Mouse (Mus musculus) ES-CJ7 (cell line): Measurements from ENCODE around the gene Cma2.
"Not testable (repeated sequence)": the region's sequence is repeated elsewhere in the genome, so short reads cannot be mapped to it uniquely, and the experiment has no call there.

Source experiments
- DNase-seq: peaks from one replicate; pipeline ENCODE4 v3.0.0; 2011; ENCODE audit warnings: low read depth, low spot score

Gene Cma2

DNA sequence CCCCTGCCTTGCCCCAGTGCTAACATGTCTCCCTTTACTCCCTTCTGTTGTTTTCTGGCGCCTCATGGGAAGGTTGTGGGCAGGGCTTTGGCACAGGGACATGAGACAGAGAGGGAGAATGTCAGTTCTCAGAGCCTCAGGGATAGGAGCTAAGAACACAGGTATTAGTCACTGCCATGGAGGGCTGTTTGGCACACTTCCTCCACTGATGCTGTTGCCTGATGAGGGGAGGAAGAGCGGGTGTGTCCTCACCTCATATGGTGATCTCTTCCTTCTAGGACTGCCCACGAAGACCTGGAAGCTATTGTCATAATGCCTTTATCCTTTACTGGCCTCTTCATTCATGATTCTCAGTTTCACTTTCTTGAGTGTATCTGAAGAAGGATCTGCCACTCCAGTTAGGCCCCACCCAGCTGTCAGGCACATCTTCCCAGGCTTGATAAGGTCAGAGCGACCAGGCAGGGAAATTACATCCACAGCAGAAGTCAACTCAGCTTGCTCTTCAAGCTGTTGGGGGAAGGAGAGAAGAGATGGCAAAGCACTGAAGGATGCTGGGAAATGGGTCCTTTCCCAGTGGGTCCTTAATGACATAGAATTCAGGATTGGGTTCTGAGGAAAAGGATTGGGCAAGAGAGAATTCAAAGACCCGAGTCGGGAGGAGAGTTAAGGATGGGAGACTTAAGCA is at the start of gene Cma2:
TSS of gene Cma2 (plus strand) at position 635 of the 685 bp plus-strand sequence.
- no peak for DNase-seq

DNA sequence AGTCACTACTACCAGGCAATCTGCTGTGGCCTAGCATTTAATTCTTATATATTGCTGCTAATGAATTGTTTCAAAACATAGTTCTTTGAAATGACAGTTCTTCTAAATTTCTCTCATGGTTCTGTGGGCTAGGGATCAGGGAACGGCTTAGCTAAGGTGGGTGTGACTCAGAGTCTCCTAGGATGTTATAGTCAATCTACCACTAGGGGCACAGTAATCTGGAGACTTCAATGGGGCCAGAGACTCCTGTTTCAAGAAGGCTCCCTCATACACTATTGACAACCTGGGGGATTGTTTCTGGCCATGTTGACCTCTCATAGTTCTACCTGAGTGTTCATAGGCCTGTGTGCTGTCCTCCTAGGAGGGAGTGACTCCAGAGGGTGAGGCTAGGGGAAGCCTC is 45.3 kb upstream of the Cma2 start:
- DNase-seq, result peak; percentile 49

DNA sequence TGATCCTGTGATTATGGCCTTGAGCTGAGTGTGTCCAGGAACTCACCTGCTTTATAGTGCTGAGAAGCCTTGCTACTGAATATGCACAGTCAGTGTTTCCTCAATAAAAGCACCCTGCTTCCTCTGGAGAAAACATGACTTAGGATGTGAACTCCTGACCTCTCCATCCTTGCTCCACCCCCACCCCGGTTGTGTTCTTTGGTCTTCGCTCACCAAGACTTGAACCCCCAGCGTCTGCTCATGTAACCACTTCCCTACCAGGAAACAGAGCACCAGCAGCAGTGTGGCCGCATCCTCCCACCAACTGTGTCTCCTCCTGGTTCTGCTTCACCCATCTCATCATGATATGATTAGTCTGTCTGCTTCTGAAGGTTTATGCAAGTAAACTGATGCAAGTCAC is 37.4 kb upstream of the Cma2 start:
- DNase-seq, result peak; percentile 47

DNA sequence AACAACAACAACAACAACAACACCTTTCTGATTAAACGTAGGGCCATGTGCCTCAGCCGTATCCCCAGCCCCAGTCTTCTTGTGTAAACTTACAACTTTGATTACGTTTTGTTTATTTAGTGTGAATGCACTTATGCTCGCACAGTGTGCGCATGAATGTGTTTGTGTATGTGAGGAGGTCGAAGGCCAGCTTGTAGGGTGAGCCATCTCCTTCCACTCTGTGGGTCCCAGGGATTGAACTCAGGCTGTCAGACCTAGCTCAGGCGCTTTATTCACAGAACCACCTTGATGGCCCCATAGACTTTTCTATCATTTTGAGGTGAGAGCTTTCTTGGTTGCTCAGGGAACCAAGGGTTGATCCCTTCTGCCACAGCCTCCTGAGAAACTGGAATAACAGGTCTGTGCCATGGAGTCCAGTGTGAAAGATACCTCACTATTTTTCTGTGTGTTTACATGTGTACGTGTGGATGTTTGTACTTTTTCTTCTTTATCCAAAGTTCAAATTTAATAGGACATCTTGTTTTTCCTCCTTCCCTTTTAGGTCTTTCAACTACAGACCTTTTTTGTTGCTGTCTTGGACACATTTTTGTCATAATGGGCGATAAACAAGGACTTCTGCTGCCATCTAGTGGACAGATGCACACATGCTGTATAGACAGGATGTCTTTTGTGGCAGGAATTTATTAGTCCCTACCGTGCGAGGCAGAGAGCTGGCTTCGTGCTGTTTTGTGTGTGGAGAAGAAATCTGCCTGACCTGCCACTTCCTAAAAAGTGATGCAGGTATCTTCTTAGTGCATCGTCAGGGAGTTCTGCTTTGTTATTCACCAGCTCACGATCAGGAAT is 32.3 kb upstream of the Cma2 start:
- DNase-seq, result peak; percentile 92

DNA sequence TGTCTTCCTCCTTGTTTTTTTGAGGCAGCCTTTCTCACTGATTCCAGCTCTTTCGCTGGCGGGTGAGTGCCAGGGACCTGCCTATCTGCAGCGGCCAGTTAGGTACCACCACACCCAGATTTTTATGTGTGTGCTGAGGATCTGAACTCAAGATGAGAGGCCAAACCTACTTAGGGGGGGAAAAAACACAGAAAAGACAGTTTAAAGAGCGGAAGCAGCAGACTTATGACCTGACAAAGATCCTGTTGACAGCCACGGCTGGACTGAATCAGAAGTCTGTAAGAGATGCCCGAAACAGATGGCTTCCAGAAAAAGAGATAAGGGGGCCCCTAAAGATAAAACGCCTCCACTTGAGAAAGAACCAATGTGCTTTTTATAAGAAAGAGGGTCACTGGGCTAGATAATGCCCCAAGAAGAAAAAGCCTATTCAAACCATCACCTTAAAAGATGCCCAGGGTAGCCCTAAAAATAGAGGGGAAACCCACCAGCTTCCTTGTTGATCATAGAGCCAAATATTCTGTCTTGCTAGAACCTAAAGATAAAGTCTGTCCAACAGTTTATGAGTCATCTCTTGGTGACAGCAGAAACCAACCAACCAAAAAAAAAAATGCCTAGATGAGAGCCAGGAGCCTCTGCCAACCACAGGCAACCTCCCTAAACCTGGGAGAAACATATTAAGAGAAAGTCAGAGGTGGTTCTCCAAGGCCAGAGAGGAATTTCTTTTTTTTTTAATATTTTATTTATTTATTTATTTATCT is 28.1 kb upstream of the Cma2 start:
- DNase-seq, result no peak

DNA sequence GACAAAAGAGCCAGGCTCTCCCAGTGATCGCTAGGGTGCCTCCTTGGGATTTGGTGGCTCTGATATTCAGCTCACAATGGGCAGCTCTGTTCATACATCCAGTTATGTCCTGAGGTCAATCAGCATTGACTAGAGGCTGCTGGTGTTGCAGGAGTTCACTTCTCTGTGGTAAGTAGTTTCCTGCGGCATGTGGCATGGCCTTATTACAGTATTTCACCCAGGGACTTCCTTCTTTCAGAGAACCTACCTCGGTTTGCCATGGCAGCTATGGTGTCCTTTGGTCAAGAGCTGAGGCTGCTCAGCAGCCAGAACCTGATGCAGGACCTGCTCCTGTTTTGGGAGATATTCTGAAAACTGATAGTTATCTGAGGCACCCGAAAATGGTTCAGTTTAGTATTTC is 23.9 kb upstream of the Cma2 start:
- DNase-seq, result no peak

DNA sequence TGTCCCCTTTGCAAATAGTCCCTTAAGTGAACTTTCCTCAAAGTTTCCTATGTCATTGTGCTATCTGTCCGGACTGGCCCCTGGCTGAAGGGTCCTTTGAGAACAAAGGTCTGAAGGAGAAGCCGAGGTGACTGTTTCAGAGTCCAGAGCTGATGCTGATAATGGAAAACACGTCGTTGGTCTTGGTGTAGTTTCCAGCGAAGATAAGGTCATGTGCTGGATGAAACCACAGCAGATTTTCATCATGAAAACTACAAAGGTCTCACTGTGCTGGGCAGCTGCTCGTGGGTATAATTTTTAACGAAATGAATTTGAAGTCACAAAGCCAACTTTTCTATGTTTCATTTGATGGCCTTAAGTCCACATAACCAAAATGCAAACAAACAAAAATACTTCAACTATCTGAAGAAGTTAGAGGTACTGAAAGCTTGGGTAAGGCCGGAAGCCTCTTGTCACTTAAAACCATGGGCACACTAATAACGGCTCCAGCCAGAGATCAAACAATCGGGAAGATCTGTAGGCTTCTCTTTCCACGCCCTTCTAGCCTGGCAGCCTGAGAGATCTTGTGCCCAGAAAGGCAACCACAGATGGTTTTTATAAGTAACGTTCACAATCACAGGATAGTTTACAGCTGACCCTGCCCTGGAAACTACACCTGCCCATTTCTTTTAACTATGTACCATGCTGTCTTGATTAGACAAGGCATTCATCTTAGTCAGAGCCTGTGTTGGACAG is 21.4 kb upstream of the Cma2 start:
- no peak for DNase-seq

DNA sequence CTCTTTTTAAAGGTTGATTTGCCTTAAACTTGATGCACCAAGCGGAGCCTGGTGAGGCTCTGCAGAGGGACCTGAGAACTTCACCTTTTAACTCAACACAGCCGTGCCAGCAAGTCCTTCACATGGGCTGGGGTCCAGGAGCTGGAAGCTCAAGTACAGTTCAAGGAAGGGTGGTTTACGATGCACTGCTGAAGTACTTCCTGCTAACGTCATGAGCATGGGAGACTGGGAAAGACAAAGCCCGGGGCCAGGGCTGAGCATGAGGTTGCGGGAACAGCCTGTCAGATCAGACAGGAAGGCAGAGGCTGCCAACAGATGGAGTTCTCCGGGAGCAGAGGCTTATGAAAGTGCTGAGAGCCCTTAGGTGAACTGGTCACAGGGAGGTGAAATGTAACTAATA is 17.2 kb upstream of the Cma2 start:
- DNase-seq, result no peak

DNA sequence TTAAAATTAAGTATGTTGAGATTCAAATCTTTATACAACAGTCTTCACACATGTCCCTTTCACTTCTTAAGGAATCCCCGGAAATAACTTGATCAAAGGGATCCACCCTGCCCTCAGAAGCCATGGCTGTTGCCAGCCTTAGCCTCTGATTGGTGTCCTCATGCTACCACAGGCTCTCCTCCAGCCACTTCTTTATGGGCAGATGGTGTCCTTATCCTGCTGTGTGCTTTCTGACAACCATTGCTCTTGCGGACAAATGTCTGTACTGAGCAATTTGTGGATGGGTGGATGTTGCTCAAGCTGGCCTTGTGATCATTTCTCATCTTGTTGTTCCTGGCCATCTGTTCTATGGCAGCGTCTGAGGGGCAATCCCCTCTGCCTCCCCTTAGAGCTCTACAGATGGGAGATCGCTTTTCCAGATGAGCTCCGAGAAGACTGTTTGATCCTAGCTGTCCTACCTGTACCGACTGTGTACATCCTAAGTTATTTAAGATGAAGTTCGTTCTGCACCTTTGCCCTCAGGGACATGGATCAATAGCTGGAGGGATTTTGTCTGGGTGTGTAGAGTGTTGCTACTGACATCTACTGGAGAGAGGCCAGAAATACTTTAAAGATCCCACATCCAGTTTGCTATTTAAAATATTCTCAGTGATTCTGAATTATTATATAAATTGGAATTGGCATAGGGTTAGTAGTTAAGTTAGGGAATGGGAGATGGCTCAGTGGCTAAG is 10.5 kb upstream of the Cma2 start:
- no peak for DNase-seq

DNA sequence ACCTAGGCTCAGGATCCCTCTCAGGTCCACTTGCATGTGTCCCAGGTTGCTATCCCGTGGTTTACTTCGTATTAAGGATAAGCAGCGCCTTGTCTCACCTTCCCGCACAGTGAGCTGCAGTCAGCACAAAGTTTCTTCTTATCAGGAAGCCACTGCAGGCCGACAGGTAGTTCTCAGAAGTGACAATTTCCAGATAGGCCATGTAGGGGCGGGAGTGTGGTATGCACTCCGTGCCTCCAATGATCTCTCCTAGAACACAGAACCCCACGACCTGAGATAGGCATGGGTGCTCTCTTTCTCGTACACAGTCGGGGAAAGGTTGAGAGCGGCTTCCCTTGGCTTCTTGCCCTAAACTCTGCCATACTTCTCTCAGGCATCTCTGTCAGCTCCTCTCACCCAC is 7.2 kb upstream of the Cma2 start:
- DNase-seq, result no peak

DNA sequence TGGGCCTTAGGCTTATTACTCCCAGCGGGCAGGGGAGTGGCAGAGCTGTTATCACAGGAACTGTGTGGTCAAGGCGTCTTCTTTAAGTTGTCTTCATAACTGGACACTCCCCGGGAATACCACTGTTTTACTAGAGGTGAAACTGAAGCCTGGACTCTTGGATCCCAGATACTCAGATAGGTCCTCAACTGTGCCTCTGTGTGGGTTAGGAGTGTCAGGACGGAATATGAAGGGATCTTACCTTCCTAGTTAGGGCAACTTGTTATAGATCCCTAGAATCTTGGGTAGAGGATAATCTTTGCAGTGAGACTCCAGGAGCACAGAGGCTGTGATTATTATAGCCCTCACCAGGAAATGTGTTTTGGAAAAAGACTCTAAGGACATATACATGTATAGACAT is 6.2 kb upstream of the Cma2 start, which contains the start of gene Cma1:
TSS of gene Cma1 (minus strand) at position 101 of the 400 bp plus-strand sequence.
- no peak for DNase-seq

DNA sequence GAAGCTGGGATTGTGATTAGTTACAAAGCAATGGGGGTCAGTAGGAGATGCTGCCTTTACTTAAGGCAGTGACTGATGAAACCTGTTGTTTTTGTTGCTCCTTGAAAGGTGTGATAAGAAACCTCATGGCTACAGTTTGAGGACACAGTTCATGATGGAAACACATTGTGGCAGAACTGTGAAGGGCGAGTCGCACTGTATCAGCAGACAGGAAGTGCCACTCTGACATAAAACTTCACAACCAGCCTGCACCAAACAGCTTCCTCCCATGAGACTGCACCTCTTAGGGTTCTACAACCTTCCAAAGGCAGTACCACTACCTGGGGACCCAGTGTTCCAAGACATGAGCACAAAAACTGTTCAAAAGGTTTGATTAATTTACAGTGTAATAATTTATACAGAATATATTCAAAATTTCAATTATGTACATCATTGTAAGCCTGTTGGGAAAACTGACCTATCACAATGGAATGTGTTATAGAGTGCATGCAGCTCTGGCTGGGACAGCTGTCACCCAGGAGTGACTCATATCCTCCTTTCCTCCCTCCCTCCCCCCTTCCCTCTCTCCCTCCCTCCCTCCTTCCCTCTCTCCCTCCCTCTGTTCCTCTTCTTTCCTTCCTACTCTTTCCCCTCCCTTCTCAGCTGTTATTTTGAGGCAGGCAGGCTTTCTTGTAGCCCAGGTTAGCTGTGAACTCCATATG is 4.4 kb upstream of the Cma2 start:
- no peak for DNase-seq

DNA sequence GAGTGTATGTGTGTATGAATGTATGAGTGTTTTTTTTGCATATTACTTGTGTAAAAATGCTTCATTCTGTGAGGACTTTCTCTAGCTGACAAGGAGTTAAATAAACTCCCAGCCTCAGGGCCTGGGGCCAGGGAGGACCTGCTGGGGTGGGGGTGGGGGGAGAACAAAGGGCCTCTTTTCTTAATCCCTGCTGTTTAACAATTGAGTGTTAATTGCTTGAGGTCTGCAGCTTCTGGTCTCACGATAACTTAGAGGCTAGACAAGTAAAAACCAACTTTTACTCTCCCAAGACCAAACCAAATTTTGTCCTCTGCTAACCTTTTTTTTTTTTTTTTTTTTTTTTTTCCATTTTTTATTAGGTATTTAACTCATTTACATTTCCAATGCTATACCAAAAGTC is 12.5 kb downstream of the Cma2 start:
- peak; percentile 87 for DNase-seq

DNA sequence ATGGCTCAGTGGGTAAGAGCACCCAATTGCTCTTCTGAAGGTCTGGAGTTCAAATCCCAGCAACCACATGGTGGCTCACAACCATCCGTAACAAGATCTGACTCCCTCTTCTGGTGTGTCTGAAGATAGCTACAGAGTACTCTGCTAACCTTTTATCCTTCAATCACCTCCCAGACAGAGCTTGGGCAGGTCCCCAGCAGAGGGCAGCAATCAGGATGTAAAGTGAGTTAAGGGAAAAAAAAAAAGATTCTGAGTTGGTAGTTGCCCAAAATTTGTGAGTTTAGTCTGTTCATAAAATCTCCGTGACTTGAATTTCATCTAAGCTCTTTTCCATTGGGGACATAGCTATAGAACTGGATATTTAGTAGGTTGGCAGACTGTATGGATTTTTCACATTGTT is 13.1 kb downstream of the Cma2 start:
- peak; percentile 85 for DNase-seq

DNA sequence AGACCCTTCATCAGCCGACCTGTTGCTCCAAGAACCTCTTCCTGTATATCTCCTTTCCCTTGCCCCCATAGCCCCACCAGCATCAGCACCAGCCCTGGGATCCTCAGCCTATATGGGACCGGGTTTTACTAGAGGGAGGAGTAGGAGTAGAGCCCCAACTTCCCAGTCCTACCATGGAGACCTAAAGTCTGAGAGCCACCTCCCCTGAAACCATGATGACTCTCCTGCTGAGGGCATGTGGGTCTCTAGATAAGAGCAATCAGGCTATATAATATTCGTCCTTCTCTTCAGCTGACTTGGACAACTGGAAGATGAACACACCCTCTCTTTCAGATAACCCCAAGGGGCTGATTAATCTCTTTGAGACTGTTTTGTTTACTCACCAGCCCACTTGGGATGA is 36.7 kb downstream of the Cma2 start:
- DNase-seq, result not testable (repeated sequence)

DNA sequence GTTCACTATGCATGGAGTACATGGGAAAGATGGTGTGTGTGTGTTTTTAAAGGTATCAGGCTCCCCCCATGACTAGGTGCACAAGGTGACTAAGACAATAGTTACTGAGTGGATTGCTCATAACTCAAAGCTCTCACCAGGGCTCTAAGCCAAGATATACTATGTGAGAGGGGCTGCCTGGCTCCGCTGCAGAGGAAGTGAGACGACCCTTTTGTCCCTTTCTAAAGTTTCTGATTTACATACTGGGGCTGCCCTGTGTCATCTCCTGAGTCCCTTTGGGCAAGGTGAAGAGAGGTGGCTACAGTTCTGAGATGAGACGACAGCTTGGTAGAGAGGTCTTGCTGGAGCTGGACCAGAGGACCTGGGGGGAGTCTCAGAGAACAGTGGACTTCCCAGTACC is 62.4 kb downstream of the Cma2 start:
- DNase-seq, result no peak

DNA sequence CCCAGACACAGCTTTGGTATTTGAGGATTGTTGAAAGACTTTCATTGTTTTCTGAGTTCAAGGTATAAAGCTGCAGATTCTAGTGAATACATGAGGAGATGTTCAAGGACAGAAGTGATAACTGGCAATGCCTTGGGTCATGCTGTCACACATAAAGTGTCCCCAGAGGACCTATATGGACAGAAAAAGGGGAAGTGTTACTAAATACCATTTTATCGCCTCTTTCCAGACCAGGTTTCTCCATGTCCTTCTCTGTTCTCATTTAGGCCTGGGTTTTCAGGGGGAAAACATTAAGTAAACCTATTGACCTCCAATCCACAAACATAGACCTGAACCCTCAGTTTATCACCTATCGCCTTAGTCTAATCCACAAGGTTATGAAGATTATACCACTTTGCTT is 63.1 kb downstream of the Cma2 start:
- no peak for DNase-seq

DNA sequence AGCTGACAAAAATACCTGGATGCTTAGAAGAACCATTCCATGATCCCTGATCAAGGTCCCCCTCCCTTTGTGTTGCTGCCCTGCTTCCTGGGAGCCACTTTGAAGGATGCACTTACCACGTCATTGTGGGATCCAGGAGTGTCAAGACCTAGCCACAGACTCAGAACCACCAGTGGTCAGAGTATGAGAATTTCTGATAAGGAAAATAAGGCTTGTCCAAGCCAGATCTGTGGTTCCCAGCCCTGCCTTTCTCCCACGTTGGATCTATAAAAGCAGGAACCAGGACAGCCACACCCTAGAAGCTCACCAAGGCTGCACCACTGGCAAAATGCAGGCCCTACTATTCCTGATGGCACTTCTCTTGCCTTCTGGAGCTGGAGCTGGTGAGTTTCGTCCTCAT is 66.9 kb downstream of the Cma2 start, which contains the start of gene Mcpt1:
TSS of gene Mcpt1 (plus strand) at position 301 of the 400 bp plus-strand sequence.
- DNase-seq, result not testable (repeated sequence)

DNA sequence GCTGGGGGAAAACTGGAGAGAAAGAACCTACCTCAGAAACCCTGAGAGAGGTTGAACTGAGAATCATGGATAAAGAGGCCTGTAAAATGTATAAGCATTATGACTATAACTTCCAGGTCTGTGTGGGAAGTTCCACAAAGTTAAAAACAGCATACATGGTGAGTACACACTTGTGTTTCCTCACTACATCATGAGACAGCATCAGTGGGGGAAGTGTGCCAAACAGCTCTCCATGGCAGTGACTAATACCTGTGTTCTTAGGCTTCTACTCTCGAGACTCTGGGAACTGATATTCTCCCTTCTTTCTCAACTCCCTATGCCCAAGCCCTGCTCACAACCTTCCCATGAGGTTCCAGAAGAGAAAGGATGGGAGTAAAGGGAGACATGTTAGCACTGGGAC is 68.7 kb downstream of the Cma2 start:
- no peak for DNase-seq

DNA sequence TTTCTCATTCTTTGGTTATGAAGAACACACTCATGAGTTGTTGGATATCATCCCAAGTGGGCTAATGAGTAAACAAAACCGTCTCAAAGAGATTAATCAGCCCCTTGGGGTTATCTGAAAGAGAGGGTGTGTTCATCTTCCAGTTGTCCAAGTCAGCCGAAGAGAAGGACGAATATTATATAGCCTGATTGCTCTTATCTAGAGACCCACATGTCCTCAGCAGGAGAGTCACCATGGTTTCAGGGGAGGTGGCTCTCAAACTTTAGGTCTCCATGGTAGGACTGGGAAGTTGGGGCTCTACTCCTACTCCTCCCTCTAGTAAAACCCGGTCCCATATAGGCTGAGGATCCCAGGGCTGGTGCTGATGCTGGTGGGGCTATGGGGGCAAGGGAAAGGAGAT is 70.5 kb downstream of the Cma2 start:
- not testable (repeated sequence) for DNase-seq
